Mouse (Mus musculus): ENCODE data around the gene Olfr319.
"Not testable (repeated sequence)": the region's sequence is repeated elsewhere in the genome, so short reads cannot be mapped to it uniquely, and the experiment has no call there.

The Olfr319 gene

GRCm38 (mm10) chr11:58698862-58699261, at the start of gene Olfr319:
Olfr319 (plus strand) TSS chr11:58699162.
- DNase-seq (ENCODE audit: low read depth, low spot score): no peak

GRCm38 (mm10) chr11:58655151-58655550, 43.8 kb upstream of the Olfr319 start:
- DNase-seq (ENCODE audit: low read depth, low spot score): no peak

GRCm38 (mm10) chr11:58658596-58658995, 40.4 kb upstream of the Olfr319 start, which contains the start of gene Olfr322:
Olfr322 (plus strand) TSS chr11:58658782.
- no peak for DNase-seq (ENCODE audit: low read depth, low spot score)

- DNase-seq (ENCODE audit: low read depth, low spot score): no peak
Observed at GRCm38 (mm10) chr11:58669252-58669651, 29.7 kb upstream of the Olfr319 start.

- no peak for DNase-seq (ENCODE audit: low read depth, low spot score)
Observed at GRCm38 (mm10) chr11:58671825-58672224, 27.1 kb upstream of the Olfr319 start.

GRCm38 (mm10) chr11:58680799-58681198, 18.2 kb upstream of the Olfr319 start, which contains the start of gene Olfr320:
Olfr320 (plus strand) TSS chr11:58681099.
- no peak for DNase-seq (ENCODE audit: low read depth, low spot score)

GRCm38 (mm10) chr11:58709086-58709485, 10.1 kb downstream of the Olfr319 start:
- DNase-seq (ENCODE audit: low read depth, low spot score): no peak

- not testable (repeated sequence) for DNase-seq (ENCODE audit: low read depth, low spot score)
Observed at GRCm38 (mm10) chr11:58717723-58718122, 18.8 kb downstream of the Olfr319 start.

- no peak for DNase-seq (ENCODE audit: low read depth, low spot score)
Observed at GRCm38 (mm10) chr11:58719701-58720100, 20.7 kb downstream of the Olfr319 start.

- DNase-seq (ENCODE audit: low read depth, low spot score): no peak
Observed at GRCm38 (mm10) chr11:58723914-58724313, 25.0 kb downstream of the Olfr319 start, which contains the start of gene Olfr318. Olfr318 (minus strand) TSS chr11:58724014.

- DNase-seq (ENCODE audit: low read depth, low spot score): not testable (repeated sequence)
Observed at GRCm38 (mm10) chr11:58727896-58728650, 29.1 kb downstream of the Olfr319 start.

- peak; percentile 68 for DNase-seq (ENCODE audit: low read depth, low spot score)
Observed at GRCm38 (mm10) chr11:58733372-58733771, 34.4 kb downstream of the Olfr319 start.

- no peak for DNase-seq (ENCODE audit: low read depth, low spot score)
Observed at GRCm38 (mm10) chr11:58738792-58739262, 39.9 kb downstream of the Olfr319 start, which contains the start of gene Olfr317. Olfr317 (minus strand) TSS chr11:58739212.

GRCm38 (mm10) chr11:58751096-58751495, 52.1 kb downstream of the Olfr319 start:
- DNase-seq (ENCODE audit: low read depth, low spot score): peak; percentile 58

GRCm38 (mm10) chr11:58752434-58752833, 53.5 kb downstream of the Olfr319 start, which contains the start of gene Olfr316:
Olfr316 (plus strand) TSS chr11:58752734.
- DNase-seq (ENCODE audit: low read depth, low spot score): no peak
